Mouse (Mus musculus) liver, embryonic 14.5 days (tissue): ENCODE results near the gene Arhgap42.

ENCODE experiments used
- CTCF ChIP-seq: IDR thresholded peaks from 2 replicates; pipeline ENCODE4 v1.5.1; 2016; ENCODE audit warnings: antibody characterized with exemption, low read depth, control low read depth
- EP300 ChIP-seq: IDR thresholded peaks from 2 replicates; pipeline ENCODE4 v1.6.1; 2016; ENCODE audit warnings: antibody characterized with exemption, low read depth

- TF ChIP-seq CTCF, result no peak
- no peak for TF ChIP-seq EP300
Observed at GRCm38 (mm10) chr9:9165641-9166063, 73.2 kb downstream of the Arhgap42 start.
